Mouse (Mus musculus) neural tube, embryonic 15.5 days (tissue): Measurements from ENCODE around the gene Tnrc6b. TPM values are rescaled to one million over a fixed set of nuclear protein-coding genes. Genes with fewer than 3 reads are reported as not detected.

Experiments used
- ATAC-seq: fragments of 200-750 bp; cut with Nextera tagmentation; 2 replicates; pipeline ENCODE4 v1.8.0; 2017; ENCODE audit warnings: mild to moderate bottlenecking, moderate TSS enrichment, moderate library complexity; ENCODE audit not compliant: low FRiP score
- H3K27ac ChIP-seq: fragments of 300-500 bp; sonication (generic); replicated peaks from 2 replicates; pipeline ENCODE4 v1.5.1; 2015; ENCODE audit warnings: mild to moderate bottlenecking, inconsistent platforms
- H3K27me3 ChIP-seq: fragments of 300-500 bp; sonication (generic); replicated peaks from 2 replicates; pipeline ENCODE4 v1.6.1; 2015; ENCODE audit warnings: inconsistent platforms
- H3K36me3 ChIP-seq: fragments of 300-500 bp; sonication (generic); 2 replicates; pipeline ENCODE4 v1.6.1; 2015; ENCODE audit warnings: inconsistent platforms
- H3K4me1 ChIP-seq: fragments of 300-500 bp; sonication (generic); 2 replicates; pipeline ENCODE4 v1.6.1; 2015; ENCODE audit warnings: inconsistent platforms
- H3K4me2 ChIP-seq: fragments of 300-500 bp; sonication (generic); 2 replicates; pipeline ENCODE4 v1.6.1; 2015; ENCODE audit warnings: inconsistent platforms, mild to moderate bottlenecking, moderate library complexity
- H3K4me3 ChIP-seq: fragments of 300-500 bp; sonication (generic); replicated peaks from 2 replicates; pipeline ENCODE4 v1.5.1; 2015; ENCODE audit warnings: mild to moderate bottlenecking, inconsistent platforms
- H3K9ac ChIP-seq: fragments of 300-500 bp; sonication (generic); replicated peaks from 2 replicates; pipeline ENCODE4 v1.6.1; 2015; ENCODE audit warnings: mild to moderate bottlenecking, inconsistent platforms
- H3K9me3 ChIP-seq: fragments of 300-500 bp; sonication (generic); replicated peaks from 2 replicates; pipeline ENCODE4 v1.6.1; 2016; ENCODE audit warnings: inconsistent platforms
- WGBS: fragments of 180-500 bp; shearing (Covaris S2); methylation state at CpG from one replicate; pipeline ENCODE4 v1.1.7; 2015; ENCODE audit warnings: mixed read lengths; 5-methylcytosine and 5-hydroxymethylcytosine counted together
- polyA plus RNA-seq: library from polyadenylated mRNA; unstranded; fragments of >200 nt; fragmentation: Nextera tagmentation; extraction: Ambion mirVana; gene quantifications from 2 replicates; pipeline ENCODE4 v1.2.1, GENCODE M21; 2015

Tnrc6b gene
- polyA plus RNA-seq, 1 experiment from 2014 or later = 33.2 TPM

- peaks cover 67% of the 10 kb centered on the region for H3K36me3 ChIP-seq
Observed at GRCm38 (mm10) chr15:80954861-80955260, 243.7 kb downstream of the Tnrc6b start.

GRCm38 (mm10) chr15:80955836-80956438, 244.8 kb downstream of the Tnrc6b start:
- Histone ChIP-seq H3K9ac (no peak overlapping the region), H3K36me3 (peaks cover 78% of the 10 kb centered on the region), H3K27ac (no peak overlapping the region), H3K4me1 (no peaks in the 10 kb centered on the region), H3K9me3 (no peaks in the 10 kb centered on the region), H3K4me2 (no peak overlapping the region), H3K27me3 (no peaks in the 10 kb centered on the region), H3K4me3 (no peak overlapping the region)
- WGBS = 95% methylated on average over 12 of the region's 12 CpGs
- no peak for ATAC-seq

More at GRCm38 (mm10) chr15:80954861-80955260, 243.7 kb downstream of the Tnrc6b start:
- no peak overlapping the region for H3K4me3 ChIP-seq
- no peak overlapping the region for H3K4me2 ChIP-seq
- H3K9me3 ChIP-seq = no peaks in the 10 kb centered on the region
- no peak overlapping the region for H3K9ac ChIP-seq
- WGBS = 87% methylated on average over 3 of the region's 3 CpGs
- peaks cover 5% of the 10 kb centered on the region for H3K4me1 ChIP-seq
- H3K27ac ChIP-seq = no peak overlapping the region
- H3K27me3 ChIP-seq = no peaks in the 10 kb centered on the region
- no peak for ATAC-seq

- no peaks in the 10 kb centered on the region for H3K9me3 ChIP-seq
- H3K4me2 ChIP-seq = no peak overlapping the region
- peaks cover 56% of the 10 kb centered on the region for H3K36me3 ChIP-seq
- no peak overlapping the region for H3K4me3 ChIP-seq
- no peaks in the 10 kb centered on the region for H3K4me1 ChIP-seq
- WGBS = 86% methylated on average over 1 of the region's 1 CpGs
- ATAC-seq = no peak
- no peak overlapping the region for H3K27ac ChIP-seq
- H3K27me3 ChIP-seq = no peaks in the 10 kb centered on the region
- no peak overlapping the region for H3K9ac ChIP-seq
Observed at GRCm38 (mm10) chr15:80969371-80969770, 258.3 kb downstream of the Tnrc6b start.

- 54% methylated on average over 5 of the region's 5 CpGs for WGBS
- H3K9ac ChIP-seq = no peak overlapping the region
- no peak overlapping the region for H3K27ac ChIP-seq
- H3K27me3 ChIP-seq = no peaks in the 10 kb centered on the region
- peaks cover 13% of the 10 kb centered on the region for H3K36me3 ChIP-seq
- H3K4me1 ChIP-seq = peaks cover 14% of the 10 kb centered on the region
- no peak overlapping the region for H3K4me2 ChIP-seq
- no peak for ATAC-seq
- no peaks in the 10 kb centered on the region for H3K9me3 ChIP-seq
- H3K4me3 ChIP-seq = no peak overlapping the region
Observed at GRCm38 (mm10) chr15:80974311-80974710, 263.2 kb downstream of the Tnrc6b start.

GRCm38 (mm10) chr15:80975666-80976065, 264.6 kb downstream of the Tnrc6b start:
- 92% methylated on average over 3 of the region's 3 CpGs for WGBS
- no peaks in the 10 kb centered on the region; the same call in 1 of the 2 replicates for H3K36me3 ChIP-seq
- no peaks in the 10 kb centered on the region for H3K9me3 ChIP-seq
- no peak overlapping the region for H3K9ac ChIP-seq
- no peak overlapping the region for H3K4me2 ChIP-seq
- no peak overlapping the region for H3K27ac ChIP-seq
- ATAC-seq = no peak
- peaks cover 23% of the 10 kb centered on the region for H3K4me1 ChIP-seq
- no peak overlapping the region for H3K4me3 ChIP-seq
- no peaks in the 10 kb centered on the region for H3K27me3 ChIP-seq

GRCm38 (mm10) chr15:80977620-80978334, 266.7 kb downstream of the Tnrc6b start, which contains the start of gene Sgsm3:
Sgsm3 (plus strand) TSS chr15:80977765.
- no peaks in the 10 kb centered on the region for H3K36me3 ChIP-seq
- peak within 1 kb of the TSS; percentile 65 for H3K4me2 ChIP-seq
- H3K4me3 ChIP-seq = peak within 1 kb of the TSS; percentile 89
- no peaks in the 10 kb centered on the region for H3K27me3 ChIP-seq
- ATAC-seq = peak; percentile 95
- H3K27ac ChIP-seq = peak within 1 kb of the TSS; percentile 82
- H3K9me3 ChIP-seq = no peaks in the 10 kb centered on the region
- peaks cover 23% of the 10 kb centered on the region for H3K4me1 ChIP-seq
- under 1% methylated on average over 67 of the region's 67 CpGs for WGBS
- peak within 1 kb of the TSS; percentile 87 for H3K9ac ChIP-seq

GRCm38 (mm10) chr15:80979611-80980010, 268.5 kb downstream of the Tnrc6b start:
- WGBS = 83% methylated on average over 4 of the region's 4 CpGs
- ATAC-seq = no peak
- no peak overlapping the region for H3K27ac ChIP-seq
- no peak overlapping the region for H3K4me3 ChIP-seq
- H3K4me2 ChIP-seq = no peak overlapping the region
- no peaks in the 10 kb centered on the region for H3K36me3 ChIP-seq
- H3K9ac ChIP-seq = no peak overlapping the region
- H3K9me3 ChIP-seq = no peaks in the 10 kb centered on the region
- no peaks in the 10 kb centered on the region for H3K27me3 ChIP-seq
- peaks cover 23% of the 10 kb centered on the region for H3K4me1 ChIP-seq

GRCm38 (mm10) chr15:80981176-80981575, 270.1 kb downstream of the Tnrc6b start:
- no peak for ATAC-seq
- Histone ChIP-seq H3K27ac (no peak overlapping the region), H3K27me3 (no peaks in the 10 kb centered on the region), H3K9ac (no peak overlapping the region), H3K4me2 (no peak overlapping the region), H3K4me1 (peaks cover 23% of the 10 kb centered on the region), H3K36me3 (no peaks in the 10 kb centered on the region), H3K4me3 (no peak overlapping the region), H3K9me3 (no peaks in the 10 kb centered on the region)
- 90% methylated on average over 4 of the region's 4 CpGs for WGBS

GRCm38 (mm10) chr15:80983264-80983663, 272.2 kb downstream of the Tnrc6b start:
- ATAC-seq = no peak
- Histone ChIP-seq H3K4me1 (peaks cover 19% of the 10 kb centered on the region), H3K4me2 (no peak overlapping the region), H3K27ac (no peak overlapping the region), H3K36me3 (no peaks in the 10 kb centered on the region), H3K9ac (no peak overlapping the region), H3K27me3 (no peaks in the 10 kb centered on the region), H3K9me3 (no peaks in the 10 kb centered on the region), H3K4me3 (no peak overlapping the region)
- 88% methylated on average over 2 of the region's 2 CpGs for WGBS

- H3K36me3 ChIP-seq = no peaks in the 10 kb centered on the region
- no peak overlapping the region for H3K4me3 ChIP-seq
- no peaks in the 10 kb centered on the region for H3K9me3 ChIP-seq
- WGBS = 65% methylated on average over 1 of the region's 1 CpGs
- H3K9ac ChIP-seq = no peak overlapping the region
- no peaks in the 10 kb centered on the region for H3K4me1 ChIP-seq
- no peak overlapping the region for H3K27ac ChIP-seq
- no peak overlapping the region for H3K4me2 ChIP-seq
- no peaks in the 10 kb centered on the region for H3K27me3 ChIP-seq
- ATAC-seq = no peak
Observed at GRCm38 (mm10) chr15:80988331-80988730, 277.2 kb downstream of the Tnrc6b start.

- Histone ChIP-seq H3K27me3 (no peaks in the 10 kb centered on the region), H3K4me2 (no peak overlapping the region), H3K9me3 (no peaks in the 10 kb centered on the region), H3K4me3 (no peak overlapping the region), H3K27ac (no peak overlapping the region), H3K9ac (no peak overlapping the region), H3K36me3 (no peaks in the 10 kb centered on the region), H3K4me1 (no peaks in the 10 kb centered on the region)
- no peak for ATAC-seq
- WGBS = 78% methylated on average over 3 of the region's 3 CpGs
Observed at GRCm38 (mm10) chr15:80989712-80990111, 278.6 kb downstream of the Tnrc6b start.
